Mouse (Mus musculus) midbrain, embryonic 11.5 days (tissue): Measurements from ENCODE around the gene Ins2. TPM values are rescaled to one million over a fixed set of nuclear protein-coding genes. Genes with fewer than 3 reads are reported as not detected.
A peak's percentile ranks its signal among the peaks of the same experiment; 100 is the strongest.

Experiments used
- ATAC-seq: fragments of 200-750 bp; cut with Nextera tagmentation; 2 replicates; pipeline ENCODE4 v1.8.0; 2017; ENCODE audit warnings: moderate TSS enrichment, moderate library complexity; ENCODE audit not compliant: low FRiP score
- DNase-seq: peaks from one replicate; pipeline ENCODE4 v3.0.0; 2015; ENCODE audit warnings: low spot score; ENCODE audit errors: missing footprints
- H3K27ac ChIP-seq: fragments of 300-500 bp; sonication (generic); 2 replicates; pipeline ENCODE4 v1.5.1; 2014; ENCODE audit warnings: low read depth, low read length
- H3K27me3 ChIP-seq: fragments of 300-500 bp; sonication (generic); 2 replicates; pipeline ENCODE4 v1.6.1; 2014; ENCODE audit warnings: mild to moderate bottlenecking, low read length, moderate library complexity, mixed read lengths; ENCODE audit not compliant: control insufficient read depth, insufficient read depth
- H3K36me3 ChIP-seq: fragments of 300-500 bp; sonication (generic); 2 replicates; pipeline ENCODE4 v1.6.1; 2014; ENCODE audit warnings: mild to moderate bottlenecking, low read length, moderate library complexity, mixed read lengths; ENCODE audit not compliant: control insufficient read depth, insufficient read depth
- H3K4me1 ChIP-seq: fragments of 300-500 bp; sonication (generic); 2 replicates; pipeline ENCODE4 v1.6.1; 2014; ENCODE audit warnings: low read length; ENCODE audit not compliant: control insufficient read depth, insufficient read depth
- H3K4me2 ChIP-seq: fragments of 300-500 bp; sonication (generic); 2 replicates; pipeline ENCODE4 v1.6.1; 2014; ENCODE audit warnings: mild to moderate bottlenecking, moderate library complexity
- H3K4me3 ChIP-seq: fragments of 300-500 bp; sonication (generic); 2 replicates; pipeline ENCODE4 v1.5.1; 2014; ENCODE audit warnings: low read depth, low read length
- H3K9ac ChIP-seq: fragments of 300-500 bp; sonication (generic); 2 replicates; pipeline ENCODE4 v1.6.1; 2014; ENCODE audit warnings: low read length
- H3K9me3 ChIP-seq: fragments of 300-500 bp; sonication (generic); 2 replicates; pipeline ENCODE4 v1.6.1; 2016; ENCODE audit warnings: low read length; ENCODE audit not compliant: control insufficient read depth
- WGBS: fragments of 180-500 bp; shearing (Covaris S2); extraction: QIAGEN DNeasy Blood & Tissue Kit; methylation state at CpG from one replicate; pipeline ENCODE4 v1.1.7; 2014; 5-methylcytosine and 5-hydroxymethylcytosine counted together
- polyA plus RNA-seq: library from polyadenylated mRNA; unstranded; fragments of >200 nt; fragmentation: Nextera tagmentation; extraction: Ambion mirVana; gene quantifications from 2 replicates; pipeline ENCODE4 v1.2.1, GENCODE M21; 2014

Gene Ins2
- polyA plus RNA-seq, 1 experiment from 2014 or later: not detected

DNA sequence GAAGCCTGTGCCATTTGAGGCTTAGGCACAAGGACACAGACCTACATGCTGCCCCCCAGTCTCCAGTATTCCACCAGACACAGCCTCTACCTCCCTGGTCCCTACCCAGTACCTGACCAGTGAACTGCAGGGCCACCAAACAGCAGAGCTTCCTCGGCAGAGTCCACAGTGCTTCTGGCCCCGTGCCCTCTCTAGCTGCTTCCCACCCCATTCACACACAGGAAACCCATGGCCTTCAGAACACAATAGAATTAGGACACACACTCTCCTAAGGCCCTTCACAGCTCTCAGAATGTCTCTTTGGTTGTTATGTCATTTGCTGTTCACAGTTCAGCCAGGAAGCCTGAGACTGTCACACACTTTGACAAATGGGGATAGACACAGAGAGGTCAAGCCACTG lies 76.5 kb downstream of the Ins2 start, which contains the start of gene Igf2:
Gene Igf2, minus strand, starts transcription at position 158 of the 400 bp plus-strand sequence.
- Histone ChIP-seq H3K4me3 (no peak within 1 kb of the TSS), H3K36me3 (no peaks in the 10 kb centered on the region), H3K27me3 (peaks cover 46% of the 10 kb centered on the region), H3K9me3 (peaks cover 17% of the 10 kb centered on the region), H3K4me1 (no peaks in the 10 kb centered on the region), H3K4me2 (no peak within 1 kb of the TSS), H3K27ac (no peak within 1 kb of the TSS), H3K9ac (no peak within 1 kb of the TSS)
- ATAC-seq (no peak), DNase-seq (no peak)
- WGBS: 64% methylated on average over 2 of the region's 2 CpGs

DNA sequence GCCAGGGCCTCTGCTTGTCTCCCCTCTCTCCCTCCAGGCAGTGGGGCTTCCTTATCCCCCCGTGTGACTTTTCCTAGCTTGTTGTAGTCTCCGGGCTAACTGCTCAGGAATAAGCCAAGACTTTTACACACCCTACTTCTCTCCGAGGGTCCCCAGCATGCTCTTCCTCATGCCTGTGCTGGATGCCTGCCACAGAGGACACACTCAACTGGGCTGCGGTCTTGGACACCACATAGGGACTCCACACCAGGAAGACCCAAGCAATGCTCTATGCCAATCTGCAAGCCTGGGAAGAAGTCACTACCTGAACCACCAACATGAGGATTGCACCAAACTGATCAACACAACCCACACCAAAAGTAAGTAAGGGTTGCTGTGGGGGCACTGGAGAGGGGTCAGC lies 77.1 kb downstream of the Ins2 start:
- H3K4me1 ChIP-seq: no peaks in the 10 kb centered on the region
- H3K4me2 ChIP-seq: no peak overlapping the region
- no peak overlapping the region for H3K9ac ChIP-seq
- DNase-seq (no peak), ATAC-seq (no peak)
- 72% methylated on average over 4 of the region's 4 CpGs for WGBS
- no peaks in the 10 kb centered on the region for H3K36me3 ChIP-seq
- H3K9me3 ChIP-seq: peaks cover 16% of the 10 kb centered on the region
- no peak overlapping the region for H3K4me3 ChIP-seq
- H3K27ac ChIP-seq: no peak overlapping the region
- peaks cover 51% of the 10 kb centered on the region for H3K27me3 ChIP-seq

- H3K4me2 ChIP-seq: no peak overlapping the region
- H3K27ac ChIP-seq: no peak overlapping the region
- H3K9ac ChIP-seq: no peak overlapping the region
- DNase-seq (no peak), ATAC-seq (no peak)
- H3K4me1 ChIP-seq: peaks cover 4% of the 10 kb centered on the region
- no peak overlapping the region for H3K4me3 ChIP-seq
- no peaks in the 10 kb centered on the region for H3K36me3 ChIP-seq
- H3K9me3 ChIP-seq: peaks cover 13% of the 10 kb centered on the region
- 46% methylated on average over 5 of the region's 5 CpGs for WGBS
- H3K27me3 ChIP-seq: peaks cover 59% of the 10 kb centered on the region
Measured at GRCm38 (mm10) chr7:142665364-142665763, 77.8 kb downstream of the Ins2 start.

- Histone ChIP-seq H3K9me3 (peaks cover 5% of the 10 kb centered on the region; the same call in 1 of the 2 replicates), H3K9ac (no peak overlapping the region), H3K27ac (no peak overlapping the region), H3K4me2 (no peak overlapping the region), H3K36me3 (no peaks in the 10 kb centered on the region), H3K27me3 (peaks cover 67% of the 10 kb centered on the region), H3K4me1 (peaks cover 5% of the 10 kb centered on the region), H3K4me3 (no peak overlapping the region)
- peak; percentile 35; the same call in 1 of the 2 replicates for ATAC-seq
- DNase-seq: no peak
- WGBS: 3% methylated on average over 9 of the region's 9 CpGs
Measured at GRCm38 (mm10) chr7:142664465-142665029, 78.6 kb downstream of the Ins2 start.

GRCm38 (mm10) chr7:142663931-142664421 lies 79.2 kb downstream of the Ins2 start:
- H3K36me3 ChIP-seq: no peaks in the 10 kb centered on the region
- ATAC-seq (no peak), DNase-seq (peak; percentile 95)
- H3K4me2 ChIP-seq: peak overlapping the region; percentile 1; the same call in 1 of the 2 replicates
- H3K27me3 ChIP-seq: peaks cover 72% of the 10 kb centered on the region
- H3K9me3 ChIP-seq: no peaks in the 10 kb centered on the region
- H3K4me1 ChIP-seq: peaks cover 9% of the 10 kb centered on the region
- no peak overlapping the region for H3K27ac ChIP-seq
- H3K9ac ChIP-seq: no peak overlapping the region
- H3K4me3 ChIP-seq: 0 out of 2 replicates have a peak overlapping the region, but pooled peaks have one; percentile 2
- 2% methylated on average over 48 of the region's 53 CpGs for whole genome bisulfite sequencing

DNA sequence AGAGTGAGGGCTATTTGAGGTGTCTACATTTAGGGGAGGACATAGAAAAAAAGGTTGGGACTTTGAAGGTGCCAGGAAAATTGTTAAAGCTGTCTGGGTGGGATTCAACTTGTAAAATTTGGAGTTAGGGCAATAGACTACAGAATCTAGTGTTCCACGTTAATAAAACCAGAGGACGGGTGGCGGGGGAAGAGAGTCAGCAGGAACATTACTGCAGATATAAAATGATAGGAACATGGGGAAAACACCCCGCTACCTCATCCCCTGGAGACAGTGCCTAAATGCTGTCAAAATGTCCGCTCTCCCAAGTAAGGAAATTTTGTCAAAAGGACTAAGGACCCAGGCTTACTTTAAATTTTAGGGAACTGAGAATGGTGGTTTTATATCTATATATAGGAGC lies 80.0 kb downstream of the Ins2 start:
- Histone ChIP-seq H3K27ac (no peak overlapping the region), H3K9me3 (no peaks in the 10 kb centered on the region), H3K4me2 (no peak overlapping the region), H3K4me1 (peaks cover 17% of the 10 kb centered on the region), H3K9ac (no peak overlapping the region), H3K27me3 (peaks cover 81% of the 10 kb centered on the region), H3K36me3 (no peaks in the 10 kb centered on the region), H3K4me3 (no peak overlapping the region)
- 5% methylated on average over 5 of the region's 5 CpGs for WGBS
- ATAC-seq (no peak), DNase-seq (peak; percentile 92)

GRCm38 (mm10) chr7:142661811-142662210 lies 81.4 kb downstream of the Ins2 start:
- H3K4me3 ChIP-seq: no peak overlapping the region
- peaks cover 17% of the 10 kb centered on the region for H3K4me1 ChIP-seq
- no peaks in the 10 kb centered on the region for H3K36me3 ChIP-seq
- H3K27ac ChIP-seq: no peak overlapping the region
- no peak for DNase-seq
- ATAC-seq: no peak
- no peak overlapping the region for H3K9ac ChIP-seq
- H3K4me2 ChIP-seq: no peak overlapping the region
- H3K27me3 ChIP-seq: peaks cover 94% of the 10 kb centered on the region
- H3K9me3 ChIP-seq: no peaks in the 10 kb centered on the region

DNA sequence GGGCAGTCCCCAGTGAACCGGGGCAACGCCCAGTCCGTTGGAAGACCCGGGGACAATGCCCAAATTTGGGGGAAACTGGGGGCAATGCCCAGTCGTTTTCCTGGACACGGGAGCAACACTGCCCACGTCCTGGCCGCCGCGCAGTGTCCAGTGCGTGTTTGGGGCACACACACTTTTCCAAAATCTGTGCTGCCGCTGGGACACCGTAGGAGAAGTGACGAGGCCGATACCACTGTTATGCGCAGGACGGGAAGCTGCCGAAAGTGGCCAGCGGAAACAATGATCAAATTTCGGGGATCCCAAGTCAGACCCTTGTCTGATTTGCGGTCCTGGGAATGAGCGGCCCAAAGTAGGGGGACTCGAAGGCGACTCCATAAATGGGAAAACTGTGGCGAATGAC lies 82.1 kb downstream of the Ins2 start:
- H3K4me1 ChIP-seq: peaks cover 17% of the 10 kb centered on the region

GRCm38 (mm10) chr7:142660651-142660945 lies 82.6 kb downstream of the Ins2 start:
- H3K4me3 ChIP-seq: peak overlapping the region; percentile 31
- WGBS: under 1% methylated on average over 29 of the region's 29 CpGs
- peaks cover 96% of the 10 kb centered on the region for H3K27me3 ChIP-seq
- no peak overlapping the region for H3K27ac ChIP-seq
- DNase-seq (peak; percentile 97), ATAC-seq (no peak)
- no peaks in the 10 kb centered on the region for H3K36me3 ChIP-seq
- peak overlapping the region; percentile 14; the same call in 1 of the 2 replicates for H3K9ac ChIP-seq
- peaks cover 17% of the 10 kb centered on the region for H3K4me1 ChIP-seq
- peak overlapping the region; percentile 43 for H3K4me2 ChIP-seq
- H3K9me3 ChIP-seq: no peaks in the 10 kb centered on the region

More for the DNA sequence above, 82.1 kb downstream of the Ins2 start:
- H3K4me3 ChIP-seq: peak overlapping the region; percentile 31
- peak overlapping the region; percentile 43; the same call in 1 of the 2 replicates for H3K4me2 ChIP-seq
- ATAC-seq: no peak
- no peak overlapping the region for H3K27ac ChIP-seq
- peaks cover 96% of the 10 kb centered on the region for H3K27me3 ChIP-seq
- DNase-seq: peak; percentile 96
- H3K36me3 ChIP-seq: no peaks in the 10 kb centered on the region
- WGBS: under 1% methylated on average over 25 of the region's 25 CpGs
- no peak overlapping the region for H3K9ac ChIP-seq
- no peaks in the 10 kb centered on the region for H3K9me3 ChIP-seq
